Mouse (Mus musculus) NIH3T3 (cell line): ENCODE data around the gene Nalcn.
A peak's percentile ranks its signal among the peaks of the same experiment; 100 is the strongest.
"Not testable (repeated sequence)": the region's sequence is repeated elsewhere in the genome, so short reads cannot be mapped to it uniquely, and the experiment has no call there.

Experiments
- DNase-seq: peaks from one replicate; pipeline ENCODE4 v3.0.0-alpha.2; 2012; ENCODE audit warnings: low read depth

The Nalcn gene

DNA sequence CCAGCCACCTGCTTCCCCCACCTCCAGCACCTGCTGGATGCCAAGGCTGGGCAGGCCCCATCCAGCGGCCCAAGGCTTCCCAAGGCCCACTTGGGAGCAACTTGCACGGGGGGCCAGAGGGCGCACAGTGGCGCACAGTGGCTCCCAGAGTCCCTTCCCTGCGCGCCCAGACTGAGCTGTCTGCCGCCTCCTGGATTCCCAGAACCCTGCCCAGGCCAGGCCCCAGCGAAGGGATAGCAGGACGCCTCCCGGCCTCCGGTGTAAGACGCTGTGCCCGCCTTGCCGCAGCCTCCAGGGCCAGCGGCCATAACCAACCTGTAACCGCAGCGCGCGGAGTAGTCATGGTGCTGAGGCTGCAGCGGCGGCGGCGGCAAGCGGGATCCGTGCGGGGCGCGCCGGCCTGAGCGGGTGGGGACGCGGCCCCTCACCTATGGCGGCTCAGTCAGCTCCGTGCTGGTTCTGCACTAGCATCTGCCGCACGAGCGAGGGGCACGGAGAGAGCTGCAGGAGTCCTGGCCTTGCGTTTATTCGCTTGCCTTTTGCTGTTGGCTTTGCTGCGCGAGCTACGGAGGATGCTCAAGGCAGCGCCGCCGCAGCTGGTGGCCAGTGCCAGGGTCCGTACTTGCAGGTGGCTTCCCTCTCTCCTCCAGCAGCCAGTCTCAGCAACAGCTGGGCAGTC, at the start of gene Nalcn:
Gene Nalcn, minus strand, starts transcription at position 644 of the 679 bp plus-strand sequence.
- DNase-seq: no peak

- not testable (repeated sequence) for DNase-seq
Observed at GRCm38 (mm10) chr14:123671076-123671475, 44.1 kb upstream of the Nalcn start.

DNA sequence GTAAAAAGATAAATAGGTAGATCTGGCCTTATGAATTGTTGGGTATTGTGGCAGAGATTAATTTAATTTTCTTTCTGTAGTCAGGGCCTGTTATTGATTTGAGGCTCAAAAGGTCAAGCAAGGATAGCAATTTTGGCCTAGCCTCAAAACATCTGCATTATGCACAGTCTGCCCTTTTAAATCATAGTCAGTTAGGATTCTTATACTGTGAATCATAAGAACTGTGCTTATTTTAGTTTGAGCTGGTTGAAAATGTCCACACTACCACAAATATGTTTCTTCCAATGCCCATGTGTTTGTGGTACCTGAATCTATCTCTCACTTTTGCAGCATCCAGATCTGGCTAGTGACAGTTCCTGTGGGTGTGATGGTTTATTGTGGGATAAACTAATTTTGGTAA, 37.5 kb upstream of the Nalcn start:
- DNase-seq: peak; percentile 63

- DNase-seq: peak; percentile 55
Observed at GRCm38 (mm10) chr14:123663206-123663605, 36.3 kb upstream of the Nalcn start.

DNA sequence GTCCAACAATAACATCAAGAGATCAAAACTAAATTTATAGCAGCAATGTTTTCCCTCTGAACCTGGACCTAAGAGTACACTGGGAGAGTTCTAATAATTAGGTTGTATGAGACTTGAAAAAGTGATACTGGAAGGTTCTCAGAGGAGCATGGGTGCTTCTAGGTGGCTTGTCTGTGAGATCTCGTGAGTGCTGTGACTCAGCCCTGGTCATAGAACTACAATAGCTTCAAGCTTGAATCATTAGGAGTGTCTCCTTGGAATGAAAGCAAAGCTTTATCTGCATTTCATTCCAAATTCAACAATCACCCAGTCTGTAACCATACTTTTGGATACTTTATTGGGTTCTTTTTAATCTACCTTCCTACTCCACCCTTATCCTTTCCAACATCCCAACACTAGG, 35.4 kb upstream of the Nalcn start:
- peak; percentile 57 for DNase-seq

DNA sequence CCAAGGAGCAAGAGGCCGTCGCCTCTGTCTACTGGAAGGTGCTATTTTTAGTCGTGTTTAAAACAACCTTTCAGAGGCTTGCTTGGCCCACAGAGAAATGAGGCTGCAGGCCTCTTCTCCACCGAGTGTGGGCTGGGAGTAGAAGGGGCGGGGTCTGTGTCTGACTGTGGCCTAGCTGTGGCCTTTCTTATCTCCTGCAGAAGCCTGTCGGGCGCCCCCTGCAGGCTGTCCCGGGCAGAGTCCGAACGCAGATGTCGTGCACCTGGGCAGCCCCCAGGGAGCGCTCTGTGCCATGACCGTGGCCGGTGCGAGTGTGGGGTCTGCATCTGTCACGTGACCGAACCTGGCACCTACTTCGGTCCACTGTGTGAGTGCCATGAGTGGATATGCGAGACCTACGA, 34.1 kb upstream of the Nalcn start:
- DNase-seq: peak; percentile 69

DNA sequence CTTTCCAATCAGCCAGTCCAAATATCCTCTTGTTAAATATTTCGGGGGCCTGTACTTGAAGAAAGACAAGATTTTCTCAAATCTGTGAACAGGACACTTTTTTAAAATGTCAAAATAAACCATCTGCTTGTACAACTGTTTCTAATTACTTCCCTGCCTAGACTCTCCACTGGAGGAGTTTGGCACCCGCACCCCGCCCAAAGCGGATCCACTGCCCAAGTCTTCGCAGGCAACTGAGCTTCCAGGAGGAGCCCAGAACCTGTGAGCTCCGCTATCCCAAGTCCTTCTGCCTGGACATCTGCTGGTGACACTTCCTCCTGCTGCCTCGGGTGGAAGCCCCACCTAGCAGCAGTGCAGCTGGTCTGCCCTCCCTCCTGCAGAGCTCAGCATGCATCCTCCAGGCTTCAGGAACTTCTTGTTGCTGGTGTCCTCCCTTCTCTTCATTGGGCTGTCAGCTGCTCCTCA, 33.0 kb upstream of the Nalcn start, which contains the start of gene Itgbl1:
Gene Itgbl1, plus strand, starts transcription at position 51 of the 465 bp plus-strand sequence.
- DNase-seq: peak; percentile 66

DNA sequence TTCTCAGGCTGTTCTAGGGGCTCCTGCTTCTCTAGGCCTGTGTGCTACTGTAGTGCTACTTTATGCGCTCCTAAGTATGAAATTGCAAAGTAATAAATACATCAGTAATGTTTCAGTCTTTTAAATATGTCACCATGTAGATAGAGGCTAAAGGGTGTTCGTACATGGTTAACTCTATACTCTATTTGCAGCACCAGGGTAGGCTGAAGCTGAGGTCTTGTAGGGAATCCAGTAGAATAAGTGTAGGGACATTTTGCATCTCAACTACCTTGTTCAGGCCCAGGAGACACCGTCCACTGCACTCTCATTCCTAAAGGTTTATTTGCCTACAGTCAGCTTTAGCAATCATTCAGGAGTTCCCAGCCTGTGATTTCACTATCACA, 227 bp upstream of the Nalcn start:
- DNase-seq: no peak

GRCm38 (mm10) chr14:123622969-123623368, 4.0 kb downstream of the Nalcn start:
- DNase-seq: peak; percentile 42

DNA sequence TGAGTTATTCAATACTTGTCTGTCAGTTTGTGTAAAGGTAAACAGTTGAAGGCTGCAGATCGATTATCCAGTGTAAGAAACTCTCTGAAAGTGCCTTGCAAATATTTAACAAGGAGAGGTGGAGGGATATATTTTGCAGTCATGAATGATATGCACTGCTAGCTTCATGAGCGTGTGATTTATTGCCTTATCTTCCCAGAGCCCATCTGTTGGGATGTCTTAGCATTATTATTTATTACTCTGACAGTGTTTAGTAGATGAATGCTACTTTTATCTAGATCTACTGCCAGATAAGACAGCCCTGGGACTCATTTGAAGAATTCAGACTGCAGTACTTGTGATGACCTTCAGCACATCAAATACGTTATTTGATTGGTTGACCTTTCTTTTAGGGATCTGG, 31.7 kb downstream of the Nalcn start:
- no peak for DNase-seq

DNA sequence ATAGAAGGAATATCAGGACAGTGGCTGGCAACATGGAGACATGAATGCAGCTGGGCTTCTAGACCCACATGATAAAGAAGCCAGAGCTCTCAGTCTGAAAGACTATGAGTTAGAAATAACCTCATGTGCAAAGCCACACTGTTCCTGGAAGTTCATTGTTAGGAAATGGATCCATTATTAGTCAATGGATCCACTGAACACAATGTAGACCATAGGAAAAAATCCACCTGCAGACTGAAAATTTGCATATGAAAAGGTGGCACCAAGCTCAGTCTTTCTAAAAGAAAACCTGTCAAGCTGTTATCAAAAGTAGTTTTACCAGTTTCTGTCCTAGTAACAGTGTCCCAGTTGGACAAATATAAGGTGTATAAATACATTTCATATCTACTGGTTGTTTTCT, 39.5 kb downstream of the Nalcn start:
- DNase-seq: no peak

- DNase-seq: no peak
Observed at GRCm38 (mm10) chr14:123582433-123582832, 44.5 kb downstream of the Nalcn start.

DNA sequence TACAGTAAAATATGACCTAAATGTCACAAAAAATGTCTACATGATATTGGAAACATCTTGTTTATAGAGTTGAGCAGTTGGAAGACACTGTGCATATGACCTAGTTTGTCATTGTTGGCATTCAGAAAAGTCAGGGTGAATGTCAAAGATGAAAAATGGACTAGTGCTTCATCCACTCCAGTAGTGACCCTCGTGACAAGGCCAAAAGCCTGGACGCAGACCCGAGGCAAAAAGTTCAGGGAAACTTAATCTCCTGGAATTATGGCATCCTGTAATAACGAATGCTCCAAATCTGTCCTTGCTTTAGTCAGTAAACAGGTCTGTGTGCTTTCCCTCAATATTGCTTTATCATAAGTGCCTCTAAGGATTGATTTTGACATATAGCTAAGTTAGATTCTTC, 51.6 kb downstream of the Nalcn start:
- DNase-seq: no peak

DNA sequence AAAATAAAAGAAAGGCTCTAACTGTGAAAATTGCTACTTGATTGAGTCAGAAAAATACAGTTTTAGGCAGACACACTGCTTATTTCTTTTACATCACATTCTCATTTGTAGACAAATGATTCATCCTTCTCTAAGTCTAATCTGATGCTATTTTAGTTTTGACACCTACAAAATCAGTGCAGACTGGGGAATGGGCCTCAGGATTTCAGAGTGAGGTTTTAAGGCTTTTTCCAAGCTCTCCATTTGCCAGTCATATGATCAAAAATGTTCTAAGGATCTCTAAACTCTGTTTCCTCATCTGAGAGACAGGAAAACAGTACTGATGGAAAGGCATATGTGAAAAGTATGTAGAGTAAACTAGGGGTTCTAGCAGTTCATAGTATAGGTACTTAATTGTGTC, 52.0 kb downstream of the Nalcn start:
- DNase-seq: no peak

DNA sequence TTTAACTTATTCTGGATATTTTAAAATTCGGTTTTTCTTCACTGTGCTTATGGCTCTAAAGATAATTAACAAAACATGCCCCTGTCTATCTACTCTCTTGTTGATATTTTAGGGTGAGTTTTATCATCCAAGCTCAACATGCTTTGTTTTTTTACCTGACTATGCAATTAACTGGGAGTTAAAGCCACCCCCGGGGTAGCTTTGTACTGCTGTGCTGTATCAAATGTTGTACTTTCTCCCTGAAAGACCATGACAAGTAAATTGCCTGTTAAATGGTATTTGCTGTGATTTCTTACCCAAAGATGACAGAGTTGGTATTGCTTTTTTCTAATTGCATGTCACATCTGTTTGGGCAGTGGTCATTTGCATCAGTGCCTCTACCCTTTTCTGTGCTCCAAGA, 60.3 kb downstream of the Nalcn start:
- no peak for DNase-seq

DNA sequence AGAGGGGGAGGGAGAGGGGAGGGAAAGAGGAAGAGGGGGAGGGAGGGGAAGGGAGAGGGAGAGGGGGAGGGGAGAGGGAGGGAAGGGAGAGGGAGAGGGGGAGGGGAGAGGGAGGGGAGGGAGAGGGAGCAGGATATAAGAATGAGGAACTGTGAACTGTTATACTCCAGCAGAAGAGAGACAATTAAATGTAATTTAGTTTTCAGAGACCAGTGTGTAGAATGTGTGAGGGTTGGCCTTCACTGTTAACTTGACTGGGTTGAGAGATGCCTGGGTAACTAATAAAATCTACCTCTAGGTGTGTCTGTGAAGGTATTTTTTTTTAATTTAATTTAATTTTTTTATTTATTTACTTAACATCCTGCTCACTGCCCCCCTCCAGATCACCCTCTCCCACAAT, 71.4 kb downstream of the Nalcn start:
- no peak for DNase-seq

- no peak for DNase-seq
Observed at GRCm38 (mm10) chr14:123554936-123555335, 72.0 kb downstream of the Nalcn start.

- DNase-seq: peak; percentile 46
Observed at GRCm38 (mm10) chr14:123542362-123542761, 84.6 kb downstream of the Nalcn start.

DNA sequence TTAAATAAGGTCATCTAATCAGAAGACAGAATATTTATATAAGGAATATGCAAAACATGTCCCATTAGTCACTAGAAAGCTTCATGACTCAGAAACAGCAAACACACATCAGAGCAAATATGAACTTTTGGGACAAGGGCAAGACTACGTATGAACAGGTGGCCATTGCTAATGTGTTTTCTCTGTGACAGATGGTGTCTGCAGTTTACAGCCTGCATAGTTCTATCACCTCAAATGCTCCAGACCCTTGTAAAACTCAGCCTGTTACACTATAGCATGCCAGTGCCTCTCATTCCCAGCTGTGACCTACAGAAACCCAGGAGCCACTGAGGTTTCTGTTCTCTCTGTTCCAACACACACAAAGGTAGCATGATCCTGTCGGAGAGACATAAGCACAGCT, 91.3 kb downstream of the Nalcn start:
- DNase-seq: no peak

DNA sequence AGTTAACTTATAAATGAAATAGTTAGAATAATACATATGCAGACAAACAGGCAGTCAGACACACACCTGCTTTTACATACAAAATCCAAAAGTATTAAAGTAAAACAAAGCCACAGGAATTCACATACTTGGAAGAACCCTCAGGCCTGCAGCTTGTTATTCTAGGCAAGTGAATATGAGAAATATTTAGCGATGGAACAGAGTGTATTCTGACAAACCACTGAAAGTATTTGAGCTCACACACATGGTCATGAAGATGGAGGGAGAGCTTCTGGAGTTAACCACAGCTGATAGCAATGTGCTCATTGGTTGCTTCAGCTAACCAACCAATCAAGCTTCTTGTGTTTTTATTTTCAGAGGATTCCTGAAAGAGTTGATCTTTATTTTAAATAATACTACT, 93.9 kb downstream of the Nalcn start:
- peak; percentile 52 for DNase-seq

DNA sequence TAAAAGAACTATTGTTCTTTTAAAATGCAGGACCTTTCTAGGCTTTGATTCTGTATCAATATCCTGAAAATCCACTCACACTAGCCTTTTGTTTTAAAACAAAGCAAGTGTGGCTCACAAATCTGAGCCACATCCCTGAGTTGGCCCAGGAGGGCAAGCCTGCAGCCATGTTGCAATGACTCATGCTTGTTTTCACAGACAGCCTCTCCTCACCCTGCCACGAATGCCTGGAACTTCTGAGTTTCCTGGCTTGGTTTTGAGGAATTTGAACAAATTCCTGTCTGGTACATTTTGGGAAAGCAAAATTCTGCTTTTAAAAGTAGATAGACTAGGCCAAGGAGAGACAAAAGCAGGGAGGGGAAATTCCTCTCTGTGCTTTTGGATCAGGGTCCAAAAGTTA, 95.7 kb downstream of the Nalcn start:
- peak; percentile 81 for DNase-seq

DNA sequence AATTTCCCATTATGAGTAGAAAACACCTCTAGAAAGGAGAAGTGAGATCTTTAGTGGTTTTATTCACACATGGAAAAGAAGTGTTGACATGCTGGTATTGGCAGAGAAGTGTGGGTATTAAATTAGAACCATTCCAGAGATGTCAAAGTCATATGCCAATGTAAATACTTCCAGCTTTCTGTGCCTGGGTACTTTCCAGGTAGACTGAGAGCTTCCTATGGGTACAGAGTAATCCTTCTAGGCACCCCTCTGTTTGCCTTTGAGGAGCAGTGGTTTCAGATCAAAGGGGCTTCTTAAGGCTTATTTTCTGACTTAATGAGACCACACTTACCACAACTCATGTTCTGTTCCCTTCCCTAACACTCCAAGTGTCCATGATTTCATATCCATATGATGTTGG, 97.8 kb downstream of the Nalcn start:
- peak; percentile 35 for DNase-seq

- DNase-seq: no peak
Observed at GRCm38 (mm10) chr14:123513376-123514141, 113.4 kb downstream of the Nalcn start.

DNA sequence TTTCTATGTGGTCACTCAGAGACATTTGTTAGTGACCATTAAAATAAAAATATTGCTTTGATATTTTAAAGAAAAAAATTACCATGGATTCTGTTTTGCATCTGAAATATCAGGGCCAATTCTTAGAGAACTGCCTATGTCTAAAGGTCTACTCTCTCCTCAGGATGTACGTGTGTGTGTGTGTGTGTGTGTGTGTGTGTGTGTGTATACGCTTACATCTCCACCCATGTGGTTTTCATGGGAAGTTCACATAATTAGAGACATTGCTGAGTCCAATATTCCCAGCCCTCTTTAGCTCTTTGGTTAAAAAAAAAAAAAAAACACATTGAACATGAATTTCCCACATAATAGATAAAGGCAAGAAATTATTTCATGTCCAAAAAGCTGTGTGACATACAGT, 114.0 kb downstream of the Nalcn start:
- no peak for DNase-seq
